Comparison of ENCODE assay signal across 30 mouse cellular contexts in genomic region chr1:107384532-107384931, GRCm38 (mm10). TPM values are rescaled to one million over a fixed set of nuclear protein-coding genes. Genes with fewer than 3 reads are reported as not detected.
DNase-seq lines count a peak whose midpoint lies in the region; ATAC-seq and TF ChIP-seq lines count a peak whose summit lies in the region.
"Had no signal": no experiment of that assay in that cellular context is flagged by ENCODE, and none has a peak within 500 bp of the region (broad histone marks: within the 10 kb centered on the region; RNA-seq: fewer than 3 reads in every experiment).

No protein-coding gene starts in this region.

- DNase-seq in frontal cortex, postnatal 36 days (ENCODE audit: low spot score in 2 of 2), result peak; percentile 3 to 4
- DNase-seq in frontal cortex, postnatal 14 days (ENCODE audit: low spot score in 2 of 2), result no peak
- peak; percentile 97 for DNase-seq in MEL (ENCODE audit: low read depth, low spot score)
- DNase-seq in cerebellum, adult 2 months, result no peak
- no peak for DNase-seq in hindbrain, postnatal 0 days (ENCODE audit: low spot score)
- no peak for DNase-seq in embryonic facial prominence, embryonic 10.5 days (ENCODE audit: low spot score)
- DNase-seq: adrenal gland, postnatal 10 days; cerebellum, adult 8-10 months; gastrocnemius, adult 2 months; heart, adult 11 months; retina, postnatal 1 day; thymus, adult 18-20 months; thymus, postnatal 4 days had no signal

- no peak for TF ChIP-seq EP300 in MEL (IDR thresholded peaks at IDR 0.05; ENCODE audit: low read depth in 1 of 2, low read length in 2 of 2)

- ATAC-seq in common myeloid progenitor, adult 5-6 weeks (replicated peaks; ENCODE audit: low read depth, poor library complexity, severe bottlenecking), result peak; percentile 46
- peak; percentile 87 for ATAC-seq in liver, embryonic 16.5 days (ENCODE audit: low read depth)
- no peak for ATAC-seq in hindbrain, postnatal 0 days
- ATAC-seq: activated CD4-positive, CD25-positive, alpha-beta regulatory T cell, adult 4 months; forebrain, embryonic 15.5 days; intestine, postnatal 0 days had no signal

- H3K36me3 ChIP-seq in MEL (ENCODE audit: control insufficient read depth in 1 of 2, insufficient read depth in 2 of 2, low read length in 2 of 2), result peaks cover 0 to 52% of the 10 kb centered on the region in 2 experiments; a peak in 2 of 4 replicates
- H3K36me3 ChIP-seq in liver, embryonic 16.5 days (ENCODE audit: control insufficient read depth, insufficient read depth), result no peaks in the 10 kb centered on the region
- no peaks in the 10 kb centered on the region for H3K36me3 ChIP-seq in hindbrain, postnatal 0 days (ENCODE audit: insufficient read depth, low read length)
- H3K36me3 ChIP-seq in embryonic facial prominence, embryonic 10.5 days (replicated peaks), result no peaks in the 10 kb centered on the region
- H3K36me3 ChIP-seq: embryonic facial prominence, embryonic 12.5 days; forebrain, embryonic 15.5 days; heart, embryonic 13.5 days; hindbrain, embryonic 15.5 days; midbrain, embryonic 12.5 days had no signal

- H3K4me3 ChIP-seq in MEL (ENCODE audit: control insufficient read depth in 1 of 2, insufficient read depth in 1 of 2, low read depth in 2 of 2, low read length in 2 of 2), result no peak overlapping the region
- H3K4me3 ChIP-seq in liver, embryonic 16.5 days (ENCODE audit: low read depth, low read length), result no peak overlapping the region
- H3K4me3 ChIP-seq in cerebellum, adult 2 months (replicated peaks; ENCODE audit: insufficient read depth, low read depth, low read length), result no peak overlapping the region
- no peak overlapping the region for H3K4me3 ChIP-seq in hindbrain, postnatal 0 days (ENCODE audit: low read length)
- H3K4me3 ChIP-seq in embryonic facial prominence, embryonic 10.5 days, result no peak overlapping the region
- H3K4me3 ChIP-seq: embryonic facial prominence, embryonic 12.5 days; forebrain, embryonic 15.5 days; gastrocnemius, adult 2 months; heart, embryonic 13.5 days; hindbrain, embryonic 15.5 days; midbrain, embryonic 12.5 days had no signal

- peak overlapping the region; percentile 56 for H3K27ac ChIP-seq in MEL (ENCODE audit: control insufficient read depth, low read depth, low read length)
- no peak overlapping the region for H3K27ac ChIP-seq in liver, embryonic 16.5 days (ENCODE audit: low read length)
- H3K27ac ChIP-seq in cerebellum, adult 2 months (ENCODE audit: insufficient read depth, low read length), result no peak overlapping the region
- no peak overlapping the region for H3K27ac ChIP-seq in hindbrain, postnatal 0 days
- no peak overlapping the region for H3K27ac ChIP-seq in embryonic facial prominence, embryonic 10.5 days (replicated peaks)
- H3K27ac ChIP-seq: embryonic facial prominence, embryonic 12.5 days; forebrain, embryonic 15.5 days; gastrocnemius, adult 2 months; heart, embryonic 13.5 days; hindbrain, embryonic 15.5 days; macrophage; midbrain, embryonic 12.5 days had no signal

- no peak overlapping the region for H3K9ac ChIP-seq in MEL (ENCODE audit: control insufficient read depth, low read depth, low read length, poor library complexity, severe bottlenecking)
- H3K9ac ChIP-seq in liver, embryonic 16.5 days (ENCODE audit: low read depth, low read length), result no peak overlapping the region
- no peak overlapping the region for H3K9ac ChIP-seq in hindbrain, postnatal 0 days (replicated peaks; ENCODE audit: low read length)
- H3K9ac ChIP-seq: embryonic facial prominence, embryonic 12.5 days; forebrain, embryonic 15.5 days; heart, embryonic 13.5 days; hindbrain, embryonic 15.5 days; midbrain, embryonic 12.5 days had no signal

- WGBS in liver, embryonic 16.5 days (ENCODE audit: insufficient replicate concordance), result 23% methylated on average over 9 of the region's 9 CpGs
- 96% methylated on average over 9 of the region's 9 CpGs for WGBS in cerebellum, adult 2 months
- 95% methylated on average over 9 of the region's 9 CpGs for WGBS in hindbrain, postnatal 0 days
- 95% methylated on average over 9 of the region's 9 CpGs for WGBS in embryonic facial prominence, embryonic 10.5 days

- H3K27me3 ChIP-seq in MEL (ENCODE audit: control insufficient read depth in 1 of 2, insufficient read depth in 2 of 2, low read length in 2 of 2), result no peaks in the 10 kb centered on the region
- H3K27me3 ChIP-seq in liver, embryonic 16.5 days (ENCODE audit: control insufficient read depth, insufficient read depth, low read depth, low read length), result no peaks in the 10 kb centered on the region
- no peaks in the 10 kb centered on the region for H3K27me3 ChIP-seq in cerebellum, adult 2 months (ENCODE audit: control insufficient read depth, insufficient read depth, low read length)
- no peaks in the 10 kb centered on the region for H3K27me3 ChIP-seq in hindbrain, postnatal 0 days (ENCODE audit: insufficient read depth, low read length)
- no peaks in the 10 kb centered on the region for H3K27me3 ChIP-seq in embryonic facial prominence, embryonic 10.5 days (replicated peaks; ENCODE audit: low read depth, poor library complexity, severe bottlenecking)
- H3K27me3 ChIP-seq: embryonic facial prominence, embryonic 12.5 days; forebrain, embryonic 15.5 days; heart, embryonic 13.5 days; hindbrain, embryonic 15.5 days; midbrain, embryonic 12.5 days had no signal

- no peak overlapping the region for H3K4me2 ChIP-seq in liver, embryonic 16.5 days (ENCODE audit: low read depth, low read length)
- no peak overlapping the region for H3K4me2 ChIP-seq in hindbrain, postnatal 0 days (ENCODE audit: low read depth, low read length)
- H3K4me2 ChIP-seq: embryonic facial prominence, embryonic 12.5 days; forebrain, embryonic 15.5 days; heart, embryonic 13.5 days; hindbrain, embryonic 15.5 days; midbrain, embryonic 12.5 days had no signal

- H3K4me1 ChIP-seq in MEL (ENCODE audit: control insufficient read depth in 1 of 2, insufficient read depth in 2 of 2, low read length in 2 of 2), result peaks cover 27 to 43% of the 10 kb centered on the region in 2 experiments
- no peaks in the 10 kb centered on the region for H3K4me1 ChIP-seq in liver, embryonic 16.5 days (ENCODE audit: control insufficient read depth, low read depth, low read length)
- H3K4me1 ChIP-seq in cerebellum, adult 2 months (ENCODE audit: control insufficient read depth, insufficient read depth, low read length), result no peaks in the 10 kb centered on the region
- no peaks in the 10 kb centered on the region for H3K4me1 ChIP-seq in hindbrain, postnatal 0 days (ENCODE audit: insufficient read depth, low read length)
- H3K4me1 ChIP-seq in embryonic facial prominence, embryonic 10.5 days, result no peaks in the 10 kb centered on the region
- H3K4me1 ChIP-seq: embryonic facial prominence, embryonic 12.5 days; forebrain, embryonic 15.5 days; heart, embryonic 13.5 days; hindbrain, embryonic 15.5 days; midbrain, embryonic 12.5 days had no signal

- TF ChIP-seq POLR2A in MEL (IDR thresholded peaks at IDR 0.05; ENCODE audit: control insufficient read depth in 1 of 2, insufficient read depth in 1 of 2, low read depth in 1 of 2, low read length in 2 of 2, poor library complexity in 1 of 2), result no peak; a peak in 1 of 4 replicates
- TF ChIP-seq POLR2A in cerebellum, adult 2 months (IDR thresholded peaks at IDR 0.05; ENCODE audit: borderline replicate concordance, insufficient read depth, low read length), result no peak

- TF ChIP-seq RAD21 in MEL (IDR thresholded peaks at IDR 0.05; ENCODE audit: low read depth, low read length), result no peak

- H3K9me3 ChIP-seq in MEL (replicated peaks; ENCODE audit: insufficient read depth, low read length), result no peaks in the 10 kb centered on the region
- no peaks in the 10 kb centered on the region for H3K9me3 ChIP-seq in liver, embryonic 16.5 days (replicated peaks; ENCODE audit: control insufficient read depth, low read length)
- no peaks in the 10 kb centered on the region for H3K9me3 ChIP-seq in hindbrain, postnatal 0 days (ENCODE audit: low read length)
- H3K9me3 ChIP-seq in embryonic facial prominence, embryonic 10.5 days, result no peaks in the 10 kb centered on the region
- H3K9me3 ChIP-seq: embryonic facial prominence, embryonic 12.5 days; forebrain, embryonic 15.5 days; heart, embryonic 13.5 days; hindbrain, embryonic 15.5 days; midbrain, embryonic 12.5 days had no signal

- TF ChIP-seq CTCF in MEL (IDR thresholded peaks at IDR 0.05 in 2 of 3, conservative IDR thresholded peaks at IDR 0.05 in 1 of 3; ENCODE audit: control insufficient read depth in 1 of 3, insufficient read depth in 1 of 3, low read depth in 2 of 3, low read length in 3 of 3, poor library complexity in 1 of 3, severe bottlenecking in 1 of 3), result no peak
- no peak for TF ChIP-seq CTCF in cerebellum, adult 2 months (IDR thresholded peaks at IDR 0.05; ENCODE audit: borderline replicate concordance, insufficient read depth, low read depth, low read length)
- no peak for TF ChIP-seq CTCF in hindbrain, postnatal 0 days (IDR thresholded peaks at IDR 0.05; ENCODE audit: low read depth)

- H3K79me2 ChIP-seq in MEL (ENCODE audit: control insufficient read depth, insufficient read depth, low read length, poor library complexity), result no peaks in the 10 kb centered on the region

TF ChIP-seq in MEL, 35 proteins besides CTCF, POLR2A, EP300 and RAD21:
- TF ChIP-seq TAL1 (IDR thresholded peaks at IDR 0.05; ENCODE audit: low read length), result peak; percentile 87
- peak; percentile 98 for TF ChIP-seq GATA1 (IDR thresholded peaks at IDR 0.05; ENCODE audit: low read depth, low read length)
- TF ChIP-seq HCFC1 (IDR thresholded peaks at IDR 0.05; ENCODE audit: low read depth, low read length), result no peak

RNA-seq across cellular contexts. Expression of gene Serpinb7, which starts 14.9 kb away (rescaled TPM):
- not detected in 2 replicates for total RNA-seq in MEL (2012; rRNA removed)
- not detected for polyA plus RNA-seq in MEL (2012; ENCODE audit: insufficient read depth in 1 of 2, insufficient read length in 2 of 2, low read depth in 1 of 2, low replicate concordance in 2 of 2, missing spikeins in 1 of 2)
- total RNA-seq in common myeloid progenitor, adult 5-6 weeks (2017), result not detected in 2 replicates
- 0.14 TPM in 1 of 2 replicates, not detected in the other for polyA plus RNA-seq in liver, embryonic 16.5 days (2015; fragmentation: Nextera tagmentation; extraction: Ambion mirVana)
- 0.06 TPM in 1 of 2 replicates, not detected in the other for polyA plus RNA-seq in cerebellum, adult 2 months (2012; rRNA removed)
- total RNA-seq in hindbrain, postnatal 0 days (2014; rRNA removed), result not detected in 2 replicates
- polyA plus RNA-seq in hindbrain, postnatal 0 days (2015; fragmentation: Nextera tagmentation; extraction: Ambion mirVana), result 0.15 TPM in 1 of 2 replicates, not detected in the other
- not detected in 2 replicates for polyA plus RNA-seq in embryonic facial prominence, embryonic 10.5 days (2016; fragmentation: Nextera tagmentation; extraction: Ambion mirVana)
- total RNA-seq: adrenal gland, postnatal 10 days; heart, postnatal 25 days; layer of hippocampus, postnatal 25 days; left cerebral cortex, postnatal 14 days; monocyte, adult 5-6 weeks had no signal
- polyA plus RNA-seq: activated CD4-positive, CD25-positive, alpha-beta regulatory T cell, adult 4 months; forebrain, embryonic 15.5 days; heart, embryonic 13.5 days; intestine, postnatal 0 days; lung, embryonic 16.5 days; macrophage; midbrain, embryonic 12.5 days; neural tube, embryonic 11.5 days had no signal

RNA-seq across cellular contexts. Expression of gene Serpinb11, which starts 23.5 kb away (rescaled TPM):
- total RNA-seq in MEL (2012; rRNA removed), result not detected in 2 replicates
- polyA plus RNA-seq in MEL (2012; ENCODE audit: insufficient read depth in 1 of 2, insufficient read length in 2 of 2, low read depth in 1 of 2, low replicate concordance in 2 of 2, missing spikeins in 1 of 2), result not detected
- total RNA-seq in common myeloid progenitor, adult 5-6 weeks (2017), result not detected in 2 replicates
- not detected in 2 replicates for polyA plus RNA-seq in liver, embryonic 16.5 days (2015; fragmentation: Nextera tagmentation; extraction: Ambion mirVana)
- polyA plus RNA-seq in cerebellum, adult 2 months (2012; rRNA removed), result not detected in 2 replicates
- not detected in 2 replicates for total RNA-seq in hindbrain, postnatal 0 days (2014; rRNA removed)
- polyA plus RNA-seq in hindbrain, postnatal 0 days (2015; fragmentation: Nextera tagmentation; extraction: Ambion mirVana), result not detected in 2 replicates
- polyA plus RNA-seq in embryonic facial prominence, embryonic 10.5 days (2016; fragmentation: Nextera tagmentation; extraction: Ambion mirVana), result not detected in 2 replicates
- total RNA-seq: adrenal gland, postnatal 10 days; gastrocnemius, adult 2 months; heart, postnatal 25 days; layer of hippocampus, postnatal 25 days; left cerebral cortex, postnatal 14 days; monocyte, adult 5-6 weeks had no signal
- polyA plus RNA-seq: activated CD4-positive, CD25-positive, alpha-beta regulatory T cell, adult 4 months; embryonic facial prominence, embryonic 12.5 days; forebrain, embryonic 15.5 days; heart, embryonic 13.5 days; hindbrain, embryonic 15.5 days; intestine, postnatal 0 days; kidney, embryonic 16.5 days; macrophage; midbrain, embryonic 12.5 days; neural tube, embryonic 11.5 days had no signal

Comparison
In these comparisons a context has a peak if more than half of its experiments do, and no peak if none do; other contexts are left out.
1. DNase-seq: peak in frontal cortex, postnatal 36 days (2 of 2) and MEL (single experiment); none in frontal cortex, postnatal 14 days (0 of 2), cerebellum, adult 2 months (0 of 2), hindbrain, postnatal 0 days (single experiment) and embryonic facial prominence, embryonic 10.5 days (single experiment).